Mouse (Mus musculus) stomach, postnatal 0 days (tissue): ENCODE data around the gene Tgfbr3. TPM values are rescaled to one million over a fixed set of nuclear protein-coding genes. Genes with fewer than 3 reads are reported as not detected.

ENCODE experiments used
- ATAC-seq: fragments of 200-750 bp; cut with Nextera tagmentation; 2 replicates; pipeline ENCODE4 v1.8.0; 2017; ENCODE audit not compliant: low FRiP score, low TSS enrichment
- DNase-seq: peaks from one replicate; pipeline ENCODE4 v3.0.0-alpha.2; 2016; ENCODE audit warnings: low spot score
- H3K27ac ChIP-seq: fragments of 300-500 bp; sonication (generic); replicated peaks from 2 replicates; pipeline ENCODE4 v1.5.1; 2014; ENCODE audit warnings: mild to moderate bottlenecking, control low read depth
- H3K27me3 ChIP-seq: fragments of 300-500 bp; sonication (generic); 2 replicates; pipeline ENCODE4 v1.6.1; 2014; ENCODE audit warnings: low read length; ENCODE audit not compliant: control insufficient read depth, insufficient read depth
- H3K36me3 ChIP-seq: fragments of 300-500 bp; sonication (generic); 2 replicates; pipeline ENCODE4 v1.6.1; 2014; ENCODE audit warnings: low read length, mixed read lengths; ENCODE audit not compliant: control insufficient read depth, insufficient read depth
- H3K4me1 ChIP-seq: fragments of 300-500 bp; sonication (generic); replicated peaks from 2 replicates; pipeline ENCODE4 v1.6.1; 2014; ENCODE audit warnings: antibody characterized with exemption; ENCODE audit not compliant: control insufficient read depth, insufficient read depth
- H3K4me2 ChIP-seq: fragments of 300-500 bp; sonication (generic); replicated peaks from 2 replicates; pipeline ENCODE4 v1.6.1; 2014; ENCODE audit warnings: low read depth, mild to moderate bottlenecking, control low read depth, moderate library complexity
- H3K4me3 ChIP-seq: fragments of 300-500 bp; sonication (generic); 2 replicates; pipeline ENCODE4 v1.5.1; 2014; ENCODE audit warnings: low read depth, low read length, control low read depth
- H3K9ac ChIP-seq: fragments of 300-500 bp; sonication (generic); 2 replicates; pipeline ENCODE4 v1.6.1; 2014; ENCODE audit warnings: mild to moderate bottlenecking, low read length, control low read depth, mixed read lengths
- H3K9me3 ChIP-seq: fragments of 300-500 bp; sonication (generic); 2 replicates; pipeline ENCODE4 v1.6.1; 2016; ENCODE audit warnings: low read length; ENCODE audit not compliant: control insufficient read depth
- CTCF ChIP-seq: IDR thresholded peaks from 2 replicates; pipeline ENCODE4 v1.5.1; 2016; ENCODE audit warnings: antibody characterized with exemption, low read depth, mild to moderate bottlenecking, moderate library complexity
- EP300 ChIP-seq: optimal IDR thresholded peaks from 2 replicates; pipeline ENCODE3; 2016; ENCODE audit warnings: antibody characterized with exemption
- WGBS: fragments of 180-500 bp; shearing (Covaris S2); extraction: QIAGEN DNeasy Blood & Tissue Kit; methylation state at CpG from one replicate; pipeline ENCODE4 v1.1.7; 2014; 5-methylcytosine and 5-hydroxymethylcytosine counted together
- polyA plus RNA-seq: library from polyadenylated mRNA; unstranded; fragments of >200 nt; fragmentation: Nextera tagmentation; extraction: Ambion mirVana; gene quantifications from 2 replicates; pipeline ENCODE4 v1.2.1, GENCODE M21; 2015

Tgfbr3 gene
- polyA plus RNA-seq, 1 experiment from 2014 or later = 10.6 TPM

- Histone ChIP-seq H3K9ac (no peak overlapping the region), H3K36me3 (0 out of 2 replicates have a peak, but pooled peaks cover 2% of the 10 kb centered on the region), H3K4me3 (no peak overlapping the region), H3K4me2 (no peak overlapping the region), H3K9me3 (no peaks in the 10 kb centered on the region), H3K27ac (0 out of 2 replicates have a peak overlapping the region, but pooled peaks have one; percentile 13), H3K27me3 (no peaks in the 10 kb centered on the region), H3K4me1 (peaks cover 2% of the 10 kb centered on the region; the same call in 1 of the 2 replicates)
- 32% methylated on average over 9 of the region's 9 CpGs for WGBS
- DNase-seq = peak; percentile 24
- ATAC-seq = no peak; the same call in 1 of the 2 replicates
- TF ChIP-seq EP300 (no peak), CTCF (no peak)
Measured at GRCm38 (mm10) chr5:107157384-107157783, 132.0 kb downstream of the Tgfbr3 start.

GRCm38 (mm10) chr5:107156096-107156495 is 133.3 kb downstream of the Tgfbr3 start:
- peaks cover 5% of the 10 kb centered on the region; the same call in 1 of the 2 replicates for H3K4me1 ChIP-seq
- TF ChIP-seq CTCF (no peak), EP300 (no peak)
- H3K4me2 ChIP-seq = no peak overlapping the region
- H3K27ac ChIP-seq = no peak overlapping the region
- no peaks in the 10 kb centered on the region for H3K27me3 ChIP-seq
- DNase-seq (no peak), ATAC-seq (no peak)
- H3K4me3 ChIP-seq = no peak overlapping the region
- WGBS = 66% methylated on average over 3 of the region's 3 CpGs
- H3K36me3 ChIP-seq = 0 out of 2 replicates have a peak, but pooled peaks cover 2% of the 10 kb centered on the region
- no peaks in the 10 kb centered on the region for H3K9me3 ChIP-seq
- H3K9ac ChIP-seq = no peak overlapping the region

- no peaks in the 10 kb centered on the region for H3K9me3 ChIP-seq
- TF ChIP-seq EP300 (no peak), CTCF (no peak)
- WGBS = 59% methylated on average over 4 of the region's 4 CpGs
- H3K4me3 ChIP-seq = no peak overlapping the region
- H3K9ac ChIP-seq = no peak overlapping the region
- H3K4me1 ChIP-seq = peaks cover 4% of the 10 kb centered on the region; the same call in 1 of the 2 replicates
- no peak overlapping the region for H3K4me2 ChIP-seq
- ATAC-seq (peak; percentile 82), DNase-seq (peak; percentile 21)
- 0 out of 2 replicates have a peak, but pooled peaks cover 2% of the 10 kb centered on the region for H3K36me3 ChIP-seq
- no peaks in the 10 kb centered on the region for H3K27me3 ChIP-seq
- no peak overlapping the region for H3K27ac ChIP-seq
Measured at GRCm38 (mm10) chr5:107152989-107153388, 136.4 kb downstream of the Tgfbr3 start.

GRCm38 (mm10) chr5:107151320-107151719 is 138.1 kb downstream of the Tgfbr3 start:
- no peak overlapping the region for H3K4me2 ChIP-seq
- H3K9me3 ChIP-seq = no peaks in the 10 kb centered on the region
- H3K27ac ChIP-seq = peak overlapping the region; percentile 40; the same call in 1 of the 2 replicates
- 48% methylated on average over 3 of the region's 3 CpGs for WGBS
- H3K36me3 ChIP-seq = 0 out of 2 replicates have a peak, but pooled peaks cover 2% of the 10 kb centered on the region
- ATAC-seq (no peak), DNase-seq (no peak)
- TF ChIP-seq EP300 = no peak
- TF ChIP-seq CTCF = no peak
- H3K4me1 ChIP-seq = peaks cover 4% of the 10 kb centered on the region; the same call in 1 of the 2 replicates
- H3K4me3 ChIP-seq = no peak overlapping the region
- no peaks in the 10 kb centered on the region for H3K27me3 ChIP-seq
- no peak overlapping the region for H3K9ac ChIP-seq

GRCm38 (mm10) chr5:107150555-107151312 is 138.7 kb downstream of the Tgfbr3 start:
- TF ChIP-seq EP300 (no peak), CTCF (no peak)
- no peaks in the 10 kb centered on the region for H3K9me3 ChIP-seq
- ATAC-seq (no peak), DNase-seq (no peak)
- H3K4me1 ChIP-seq = peaks cover 4% of the 10 kb centered on the region; the same call in 1 of the 2 replicates
- H3K9ac ChIP-seq = no peak overlapping the region
- whole genome bisulfite sequencing = 32% methylated on average over 9 of the region's 9 CpGs
- H3K27ac ChIP-seq = peak overlapping the region; percentile 40; the same call in 1 of the 2 replicates
- 0 out of 2 replicates have a peak, but pooled peaks cover 2% of the 10 kb centered on the region for H3K36me3 ChIP-seq
- no peak overlapping the region for H3K4me3 ChIP-seq
- H3K27me3 ChIP-seq = no peaks in the 10 kb centered on the region
- H3K4me2 ChIP-seq = no peak overlapping the region
